Mouse (Mus musculus): ENCODE results near the gene Dcdc2c.

- TF ChIP-seq CTCF (conservative IDR thresholded peaks at IDR 0.05; ENCODE audit: low read length) (no peak), POU5F1 (IDR thresholded peaks at IDR 0.05; ENCODE audit: borderline replicate concordance, low read length) (no peak)
Observed at GRCm38 (mm10) chr12:28432729-28433067, 119.5 kb downstream of the Dcdc2c start.

Data from E14TG2a.4 (cell line).